Mouse (Mus musculus): ENCODE data around the gene Dnmbp. TPM values are rescaled to one million over a fixed set of nuclear protein-coding genes. Genes with fewer than 3 reads are reported as not detected.
A peak's percentile ranks its signal among the peaks of the same experiment; 100 is the strongest.

Gene Dnmbp
- polyA plus RNA-seq, 1 experiment from 2014 or later = 17.3 TPM

DNA sequence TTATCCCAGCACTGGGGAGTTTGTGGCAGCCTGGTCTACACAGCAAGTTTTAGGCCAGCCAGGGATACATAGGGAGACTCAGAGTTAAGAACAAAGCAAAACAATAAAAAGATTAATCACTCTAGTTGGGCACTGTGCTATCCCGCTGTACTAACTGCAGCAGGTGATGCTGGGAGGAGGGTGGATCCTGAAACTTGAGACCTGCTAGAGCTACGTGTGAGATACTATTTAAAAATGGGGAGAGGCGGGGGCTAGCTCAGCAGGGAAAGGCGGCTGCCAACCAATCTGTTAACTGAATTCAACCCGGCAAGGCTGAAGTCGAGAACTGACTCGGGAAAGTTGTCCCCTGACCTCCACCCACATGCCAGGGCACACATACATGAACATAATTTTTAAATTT is 45.9 kb downstream of the Dnmbp start:
- Histone ChIP-seq H3K9ac (replicated peaks; ENCODE audit: low read length) (no peak overlapping the region), H3K4me2 (ENCODE audit: low read depth, low read length) (no peak overlapping the region), H3K4me1 (ENCODE audit: control insufficient read depth, insufficient read depth, low read length) (no peaks in the 10 kb centered on the region), H3K36me3 (replicated peaks; ENCODE audit: control insufficient read depth, insufficient read depth, low read depth, low read length) (no peaks in the 10 kb centered on the region), H3K4me3 (ENCODE audit: low read depth, low read length) (no peak overlapping the region), H3K9me3 (replicated peaks; ENCODE audit: control insufficient read depth, low read length) (no peaks in the 10 kb centered on the region), H3K27me3 (ENCODE audit: control insufficient read depth, insufficient read depth, low read length) (no peaks in the 10 kb centered on the region), H3K27ac (replicated peaks; ENCODE audit: low read depth, low read length) (no peak overlapping the region)
- DNase-seq (ENCODE audit: low spot score) (no peak), ATAC-seq (replicated peaks; ENCODE audit: insufficient number of reproducible peaks, low FRiP score, low TSS enrichment, low read depth) (no peak)
- WGBS = 15% methylated on average over 7 of the region's 7 CpGs

DNA sequence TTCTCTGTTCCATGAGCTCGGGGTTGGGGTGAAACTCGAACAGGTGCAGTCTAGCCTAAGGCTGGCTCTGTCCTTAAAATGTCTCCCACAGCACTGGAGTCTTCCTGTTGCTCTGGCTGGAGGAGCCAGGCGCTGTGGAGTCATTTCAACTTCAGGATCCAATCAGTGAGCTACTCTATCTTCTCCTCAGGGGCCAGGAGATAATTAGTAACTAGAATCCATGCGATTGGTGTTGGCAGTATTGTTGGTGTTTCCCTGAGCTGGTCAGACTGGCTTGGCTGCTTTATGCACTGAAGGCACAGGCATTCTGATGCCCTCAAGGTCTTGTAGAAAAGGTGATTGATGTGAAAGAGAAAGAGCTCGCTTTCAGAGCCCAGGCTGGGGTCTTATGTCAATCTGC is 49.5 kb downstream of the Dnmbp start:
- no peak overlapping the region for H3K4me2 ChIP-seq (ENCODE audit: low read depth, low read length)

DNA sequence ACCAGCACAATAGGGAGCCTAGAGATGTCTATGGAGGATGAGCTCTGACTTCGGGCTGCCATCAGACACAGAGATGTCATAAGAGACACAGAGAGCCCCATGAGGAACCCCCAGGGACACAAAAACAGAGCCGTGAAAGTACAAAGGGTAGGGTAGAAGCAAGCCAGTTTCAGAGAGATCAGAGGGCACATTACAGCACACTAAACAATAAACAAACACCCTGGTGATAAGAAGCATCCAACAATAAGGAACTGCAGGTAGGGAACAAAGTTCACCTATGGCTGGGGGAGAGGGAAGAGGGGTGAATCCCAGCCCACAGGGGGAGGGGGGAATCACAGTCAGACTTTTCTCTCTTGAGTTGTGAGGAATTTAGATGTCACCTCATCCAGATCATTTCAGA is 52.3 kb downstream of the Dnmbp start:
- ATAC-seq (replicated peaks; ENCODE audit: insufficient number of reproducible peaks, low FRiP score, low TSS enrichment, low read depth) (no peak), DNase-seq (ENCODE audit: low spot score) (no peak)
- H3K9ac ChIP-seq (replicated peaks; ENCODE audit: low read length) = no peak overlapping the region
- H3K4me1 ChIP-seq (ENCODE audit: control insufficient read depth, insufficient read depth, low read length) = no peaks in the 10 kb centered on the region
- H3K27me3 ChIP-seq (ENCODE audit: control insufficient read depth, insufficient read depth, low read length) = no peaks in the 10 kb centered on the region
- no peak overlapping the region for H3K4me3 ChIP-seq (ENCODE audit: low read depth, low read length)
- no peaks in the 10 kb centered on the region for H3K36me3 ChIP-seq (replicated peaks; ENCODE audit: control insufficient read depth, insufficient read depth, low read depth, low read length)
- 87% methylated on average over 2 of the region's 2 CpGs for WGBS
- H3K4me2 ChIP-seq (ENCODE audit: low read depth, low read length) = no peak overlapping the region
- no peaks in the 10 kb centered on the region for H3K9me3 ChIP-seq (replicated peaks; ENCODE audit: control insufficient read depth, low read length)
- no peak overlapping the region for H3K27ac ChIP-seq (replicated peaks; ENCODE audit: low read depth, low read length)

More for the DNA sequence above, 49.5 kb downstream of the Dnmbp start:
- WGBS = 45% methylated on average over 5 of the region's 5 CpGs
- Histone ChIP-seq H3K9ac (replicated peaks; ENCODE audit: low read length) (no peak overlapping the region; the same call in 1 of the 2 replicates), H3K4me1 (ENCODE audit: control insufficient read depth, insufficient read depth, low read length) (no peaks in the 10 kb centered on the region), H3K4me3 (ENCODE audit: low read depth, low read length) (no peak overlapping the region), H3K27ac (replicated peaks; ENCODE audit: low read depth, low read length) (no peak overlapping the region), H3K9me3 (replicated peaks; ENCODE audit: control insufficient read depth, low read length) (no peaks in the 10 kb centered on the region), H3K27me3 (ENCODE audit: control insufficient read depth, insufficient read depth, low read length) (no peaks in the 10 kb centered on the region), H3K36me3 (replicated peaks; ENCODE audit: control insufficient read depth, insufficient read depth, low read depth, low read length) (no peaks in the 10 kb centered on the region)
- DNase-seq (ENCODE audit: low spot score) = peak; percentile 69
- 0 out of 2 replicates have a peak, but pooled peaks have one; percentile 67 for ATAC-seq (replicated peaks; ENCODE audit: insufficient number of reproducible peaks, low FRiP score, low TSS enrichment, low read depth)

DNA sequence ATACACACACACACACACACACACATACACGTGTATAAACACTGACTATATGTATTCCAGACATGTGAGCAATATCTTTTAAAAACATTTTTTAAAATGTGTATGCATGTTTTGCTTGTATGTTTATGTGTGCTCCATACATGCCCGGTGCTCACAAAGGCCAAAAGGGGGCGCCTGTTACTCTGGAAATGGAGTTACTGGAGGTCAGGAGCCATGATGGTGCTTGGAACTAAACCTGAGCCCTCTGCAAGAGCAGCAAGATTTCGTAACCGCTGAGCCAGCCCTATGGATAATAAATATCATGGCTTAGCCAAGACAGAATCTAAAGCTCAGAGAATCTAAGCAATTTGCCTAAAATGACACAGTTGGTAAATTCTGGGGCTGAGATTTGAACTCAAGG is 52.7 kb downstream of the Dnmbp start:
- 87% methylated on average over 5 of the region's 5 CpGs for WGBS
- H3K27ac ChIP-seq (replicated peaks; ENCODE audit: low read depth, low read length) = no peak overlapping the region
- no peaks in the 10 kb centered on the region for H3K36me3 ChIP-seq (replicated peaks; ENCODE audit: control insufficient read depth, insufficient read depth, low read depth, low read length)
- no peaks in the 10 kb centered on the region for H3K9me3 ChIP-seq (replicated peaks; ENCODE audit: control insufficient read depth, low read length)
- ATAC-seq (replicated peaks; ENCODE audit: insufficient number of reproducible peaks, low FRiP score, low TSS enrichment, low read depth) (no peak), DNase-seq (ENCODE audit: low spot score) (no peak)
- H3K9ac ChIP-seq (replicated peaks; ENCODE audit: low read length) = no peak overlapping the region
- H3K4me2 ChIP-seq (ENCODE audit: low read depth, low read length) = no peak overlapping the region
- no peaks in the 10 kb centered on the region for H3K27me3 ChIP-seq (ENCODE audit: control insufficient read depth, insufficient read depth, low read length)
- H3K4me1 ChIP-seq (ENCODE audit: control insufficient read depth, insufficient read depth, low read length) = no peaks in the 10 kb centered on the region
- no peak overlapping the region for H3K4me3 ChIP-seq (ENCODE audit: low read depth, low read length)

DNA sequence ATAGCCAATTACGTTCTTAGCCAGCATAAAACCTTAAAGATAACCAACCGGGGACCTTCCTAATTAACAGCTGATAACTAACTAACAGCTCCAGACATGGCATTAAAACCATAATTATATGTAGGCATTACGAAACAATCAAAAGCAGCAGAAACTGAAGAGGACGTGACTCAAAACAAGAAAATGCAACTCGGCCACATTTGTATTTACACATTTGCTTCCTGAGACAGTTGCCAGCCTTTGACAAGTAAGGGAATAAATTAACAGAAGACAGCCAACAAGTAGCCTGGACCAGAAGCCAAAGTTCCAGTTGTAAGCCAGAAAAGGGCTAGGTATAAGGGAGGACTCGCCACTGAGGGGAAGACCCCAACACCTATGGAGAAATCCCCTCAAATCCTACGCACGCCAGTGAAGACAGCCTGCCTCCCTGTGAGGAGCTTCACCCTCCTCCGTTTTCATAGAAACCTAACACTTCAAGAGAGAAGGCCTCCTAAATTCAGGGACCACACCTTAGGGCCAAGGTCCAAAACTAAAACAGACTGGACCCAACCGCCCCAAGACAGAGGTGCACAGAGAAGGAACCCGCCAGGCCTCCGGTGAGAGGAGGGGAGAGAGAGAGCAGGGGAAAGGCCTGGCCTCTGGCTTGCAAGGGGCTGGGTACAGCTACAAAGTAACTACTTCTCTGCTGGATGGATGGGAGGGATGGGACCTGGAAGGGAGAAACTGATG is 53.5 kb downstream of the Dnmbp start:
- DNase-seq (ENCODE audit: low spot score) (no peak), ATAC-seq (replicated peaks; ENCODE audit: insufficient number of reproducible peaks, low FRiP score, low TSS enrichment, low read depth) (no peak)
- no peak overlapping the region for H3K4me3 ChIP-seq (ENCODE audit: low read depth, low read length)
- no peaks in the 10 kb centered on the region for H3K9me3 ChIP-seq (replicated peaks; ENCODE audit: control insufficient read depth, low read length)
- no peaks in the 10 kb centered on the region for H3K4me1 ChIP-seq (ENCODE audit: control insufficient read depth, insufficient read depth, low read length)
- no peaks in the 10 kb centered on the region for H3K27me3 ChIP-seq (ENCODE audit: control insufficient read depth, insufficient read depth, low read length)
- H3K36me3 ChIP-seq (replicated peaks; ENCODE audit: control insufficient read depth, insufficient read depth, low read depth, low read length) = no peaks in the 10 kb centered on the region
- WGBS = 74% methylated on average over 12 of the region's 12 CpGs
- H3K9ac ChIP-seq (replicated peaks; ENCODE audit: low read length) = no peak overlapping the region
- no peak overlapping the region for H3K4me2 ChIP-seq (ENCODE audit: low read depth, low read length)
- H3K27ac ChIP-seq (replicated peaks; ENCODE audit: low read depth, low read length) = no peak overlapping the region

DNA sequence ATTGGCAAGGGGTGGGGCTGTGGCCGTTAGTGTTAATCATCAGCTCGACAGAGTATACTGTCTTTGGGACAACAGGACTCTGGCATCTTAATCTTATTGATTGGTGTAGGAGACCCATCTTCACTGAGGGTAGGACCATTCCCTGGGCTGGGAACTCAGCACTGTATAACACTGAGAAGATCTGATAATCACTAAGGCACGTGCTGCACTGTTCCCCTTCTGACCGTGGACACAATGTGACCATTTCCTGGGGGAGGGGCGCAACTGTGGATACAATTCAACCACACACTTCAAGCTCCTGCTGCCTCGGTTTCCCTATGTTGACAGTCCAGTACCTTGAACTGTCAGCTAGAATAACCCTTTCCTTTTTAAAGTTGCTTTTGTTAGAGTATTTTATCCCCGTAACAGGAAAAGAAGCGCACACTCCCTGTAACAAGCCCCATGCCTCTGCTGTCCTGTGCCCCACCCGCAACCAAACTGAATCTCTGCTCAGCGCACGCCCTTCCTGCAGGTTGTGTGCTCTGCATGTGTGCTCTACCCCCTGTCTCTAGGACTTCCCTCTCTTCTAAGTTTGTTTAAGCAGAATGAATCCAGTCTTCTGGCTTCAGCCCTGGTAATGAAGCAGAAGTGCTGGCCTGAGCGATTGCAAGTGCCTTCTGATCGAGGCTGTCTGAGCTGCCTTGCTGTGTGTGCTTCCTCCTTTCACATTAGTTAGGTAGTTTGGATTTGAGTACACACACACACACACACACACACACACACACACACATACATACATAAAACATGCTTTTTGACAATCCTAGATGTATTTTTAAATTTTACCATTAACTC is 55.1 kb downstream of the Dnmbp start:
- Histone ChIP-seq H3K4me2 (ENCODE audit: low read depth, low read length) (no peak overlapping the region), H3K4me1 (ENCODE audit: control insufficient read depth, insufficient read depth, low read length) (no peaks in the 10 kb centered on the region), H3K36me3 (replicated peaks; ENCODE audit: control insufficient read depth, insufficient read depth, low read depth, low read length) (no peaks in the 10 kb centered on the region), H3K27me3 (ENCODE audit: control insufficient read depth, insufficient read depth, low read length) (no peaks in the 10 kb centered on the region), H3K9ac (replicated peaks; ENCODE audit: low read length) (no peak overlapping the region), H3K9me3 (replicated peaks; ENCODE audit: control insufficient read depth, low read length) (no peaks in the 10 kb centered on the region), H3K4me3 (ENCODE audit: low read depth, low read length) (no peak overlapping the region), H3K27ac (replicated peaks; ENCODE audit: low read depth, low read length) (no peak overlapping the region)
- DNase-seq (ENCODE audit: low spot score) (no peak), ATAC-seq (replicated peaks; ENCODE audit: insufficient number of reproducible peaks, low FRiP score, low TSS enrichment, low read depth) (no peak)
- 77% methylated on average over 13 of the region's 13 CpGs for WGBS

DNA sequence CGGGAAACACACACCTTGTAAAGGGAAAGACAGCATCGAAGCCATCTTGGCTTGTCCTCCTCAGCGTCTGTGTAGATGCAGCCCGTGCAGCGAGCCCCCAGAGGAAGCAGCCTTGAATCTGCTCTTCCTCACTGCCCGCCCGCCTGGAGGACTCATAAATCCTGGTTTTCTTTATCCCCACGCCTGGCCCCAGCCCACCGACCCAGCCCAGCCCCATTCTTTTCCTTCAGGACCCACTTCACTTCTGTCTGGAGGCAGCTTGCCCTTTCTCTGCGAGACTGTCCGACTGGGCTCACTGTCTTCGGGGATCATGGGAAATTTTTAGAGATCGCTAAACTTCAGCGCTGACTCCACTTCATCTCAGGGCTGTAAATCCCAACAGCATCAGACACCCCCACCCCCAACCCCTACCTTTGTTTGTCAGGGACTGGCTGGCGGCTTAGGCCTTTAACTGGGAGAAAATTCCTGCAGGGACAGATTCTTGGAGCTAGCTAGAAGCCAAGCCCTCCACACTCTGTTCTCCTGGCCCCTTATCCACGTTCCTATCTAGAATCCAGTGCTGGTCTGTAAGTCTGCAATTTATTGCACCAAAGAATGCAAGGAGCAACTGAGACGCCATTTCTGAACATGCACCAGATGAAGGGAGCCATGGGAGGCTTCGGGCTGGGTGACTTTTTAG is 57.0 kb downstream of the Dnmbp start:
- no peak overlapping the region for H3K27ac ChIP-seq (replicated peaks; ENCODE audit: low read depth, low read length)
- DNase-seq (ENCODE audit: low spot score) (peak; percentile 67), ATAC-seq (replicated peaks; ENCODE audit: insufficient number of reproducible peaks, low FRiP score, low TSS enrichment, low read depth) (no peak; the same call in 1 of the 2 replicates)
- peak overlapping the region; percentile 14; the same call in 1 of the 2 replicates for H3K9ac ChIP-seq (replicated peaks; ENCODE audit: low read length)
- H3K4me1 ChIP-seq (ENCODE audit: control insufficient read depth, insufficient read depth, low read length) = no peaks in the 10 kb centered on the region
- H3K27me3 ChIP-seq (ENCODE audit: control insufficient read depth, insufficient read depth, low read length) = no peaks in the 10 kb centered on the region
- no peak overlapping the region for H3K4me2 ChIP-seq (ENCODE audit: low read depth, low read length)
- no peak overlapping the region for H3K4me3 ChIP-seq (ENCODE audit: low read depth, low read length)
- H3K9me3 ChIP-seq (replicated peaks; ENCODE audit: control insufficient read depth, low read length) = no peaks in the 10 kb centered on the region
- 33% methylated on average over 18 of the region's 18 CpGs for WGBS
- no peaks in the 10 kb centered on the region for H3K36me3 ChIP-seq (replicated peaks; ENCODE audit: control insufficient read depth, insufficient read depth, low read depth, low read length)

All from embryonic facial prominence, embryonic 11.5 days (tissue).